Mouse (Mus musculus) small intestine, adult 2 months (tissue): Measurements from ENCODE around the gene Nkd1.

ENCODE experiments used
- CTCF ChIP-seq: fragments of 200-500 bp; IDR thresholded peaks from 2 replicates; pipeline ENCODE4 v1.5.1; 2012; ENCODE audit warnings: low read depth, mild to moderate bottlenecking, control low read depth, inconsistent platforms, low read length, moderate library complexity, mixed read lengths; ENCODE audit not compliant: insufficient replicate concordance, insufficient read length; ENCODE audit errors: extremely low read depth
- POLR2A ChIP-seq: fragments of 200-500 bp; IDR thresholded peaks from 2 replicates; pipeline ENCODE4 v1.6.1; 2012; ENCODE audit warnings: low read depth, mild to moderate bottlenecking, control low read depth, inconsistent platforms, low read length, moderate library complexity

DNA sequence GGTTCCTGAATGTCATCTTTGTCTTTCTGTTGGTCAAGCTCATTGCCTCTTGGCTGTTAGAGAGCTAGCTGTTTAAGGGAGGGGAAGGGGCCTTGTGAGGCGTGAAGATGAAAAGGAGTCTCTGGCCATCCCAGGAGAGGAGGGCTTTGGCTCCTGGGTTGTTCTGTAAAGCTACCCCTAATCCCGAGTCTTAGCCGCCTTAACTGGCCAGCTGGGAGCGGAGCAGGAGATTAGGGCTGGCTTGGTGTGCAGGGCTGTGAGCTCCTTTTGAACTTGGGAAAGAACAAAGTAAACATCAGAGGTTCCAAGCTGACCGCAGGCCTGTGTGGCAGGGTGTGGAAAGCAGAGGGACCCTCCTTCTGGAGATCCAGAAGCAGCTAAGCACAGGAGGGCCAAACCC, 53.8 kb downstream of the Nkd1 start:
- no peak for TF ChIP-seq CTCF
- TF ChIP-seq POLR2A, result no peak
